Mouse (Mus musculus) hindbrain, postnatal 0 days (tissue): ENCODE measurements around the gene Arhgap23. TPM values are rescaled to one million over a fixed set of nuclear protein-coding genes. Genes with fewer than 3 reads are reported as not detected.

ENCODE experiments used
- ATAC-seq: fragments of 200-750 bp; cut with Nextera tagmentation; 2 replicates; pipeline ENCODE4 v1.8.0; 2017; ENCODE audit warnings: mild to moderate bottlenecking, moderate TSS enrichment, moderate library complexity
- DNase-seq: peaks from one replicate; pipeline ENCODE4 v3.0.0-alpha.2; 2015; ENCODE audit warnings: low spot score
- H3K27ac ChIP-seq: fragments of 300-500 bp; sonication (generic); 2 replicates; pipeline ENCODE4 v1.5.1; 2014; ENCODE audit warnings: mild to moderate bottlenecking
- H3K27me3 ChIP-seq: fragments of 300-500 bp; sonication (generic); 2 replicates; pipeline ENCODE4 v1.6.1; 2014; ENCODE audit warnings: low read length, mixed read lengths; ENCODE audit not compliant: insufficient read depth
- H3K36me3 ChIP-seq: fragments of 300-500 bp; sonication (generic); 2 replicates; pipeline ENCODE4 v1.6.1; 2014; ENCODE audit warnings: low read length, mixed read lengths; ENCODE audit not compliant: insufficient read depth
- H3K4me1 ChIP-seq: fragments of 300-500 bp; sonication (generic); 2 replicates; pipeline ENCODE4 v1.6.1; 2014; ENCODE audit warnings: antibody characterized with exemption, low read length, mixed read lengths; ENCODE audit not compliant: insufficient read depth
- H3K4me2 ChIP-seq: fragments of 300-500 bp; sonication (generic); 2 replicates; pipeline ENCODE4 v1.6.1; 2014; ENCODE audit warnings: low read depth, mild to moderate bottlenecking, low read length, moderate library complexity, mixed read lengths
- H3K4me3 ChIP-seq: fragments of 300-500 bp; sonication (generic); 2 replicates; pipeline ENCODE4 v1.5.1; 2014; ENCODE audit warnings: low read length
- H3K9ac ChIP-seq: fragments of 300-500 bp; sonication (generic); replicated peaks from 2 replicates; pipeline ENCODE4 v1.6.1; 2014; ENCODE audit warnings: mild to moderate bottlenecking, low read length, moderate library complexity, mixed read lengths
- H3K9me3 ChIP-seq: fragments of 300-500 bp; sonication (generic); 2 replicates; pipeline ENCODE4 v1.6.1; 2016; ENCODE audit warnings: low read length, mixed read lengths
- CTCF ChIP-seq: IDR thresholded peaks from 2 replicates; pipeline ENCODE4 v1.5.1; 2016; ENCODE audit warnings: antibody characterized with exemption, control low read depth, low read depth
- WGBS: fragments of 180-500 bp; shearing (Covaris S2); extraction: QIAGEN DNeasy Blood & Tissue Kit; methylation state at CpG from one replicate; pipeline ENCODE4 v1.1.7; 2014; 5-methylcytosine and 5-hydroxymethylcytosine counted together
- polyA plus RNA-seq: library from polyadenylated mRNA; unstranded; fragments of >200 nt; fragmentation: Nextera tagmentation; extraction: Ambion mirVana; gene quantifications from 2 replicates; pipeline ENCODE4 v1.2.1, GENCODE M21; 2015
- total RNA-seq: library from RNA; depleted of rRNA; stranded (reverse); fragments of >200 nt; gene quantifications from 2 replicates; pipeline ENCODE4 v1.2.3, GENCODE M21; 2014

The Arhgap23 gene
- total and polyA plus RNA-seq, 2 experiments from 2014 or later = 7.7 to 75.2 TPM

DNA sequence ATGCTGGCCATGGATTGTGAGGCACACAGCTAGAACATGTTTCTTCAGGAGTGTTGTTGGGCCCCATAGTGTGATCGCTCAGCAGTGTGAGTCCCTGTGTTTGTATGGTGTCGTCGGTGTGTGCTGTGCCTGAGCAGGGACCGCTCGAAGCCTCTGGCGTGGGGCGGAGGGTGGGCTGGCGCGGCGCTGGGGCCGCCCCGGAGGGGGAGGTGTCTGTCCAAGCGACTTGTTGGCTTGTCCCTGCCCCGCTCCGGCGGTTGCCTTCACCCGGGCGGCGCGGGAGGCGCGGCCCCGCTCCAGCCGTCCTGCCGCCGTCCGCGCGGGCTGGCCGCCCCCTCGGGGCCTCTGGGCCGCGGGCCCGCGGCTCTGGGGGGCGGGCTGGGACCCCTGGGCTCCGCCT, 24.6 kb downstream of the Arhgap23 start:
- 2% methylated on average over 28 of the region's 37 CpGs for WGBS
- DNase-seq (no peak), ATAC-seq (0 out of 2 replicates have a peak, but pooled peaks have one; percentile 8)
- Histone ChIP-seq H3K27ac (peak overlapping the region; percentile 41; the same call in 1 of the 2 replicates), H3K4me3 (peak overlapping the region; percentile 36), H3K27me3 (0 out of 2 replicates have a peak, but pooled peaks cover 7% of the 10 kb centered on the region), H3K4me2 (peak overlapping the region; percentile 54), H3K9me3 (no peaks in the 10 kb centered on the region), H3K36me3 (0 out of 2 replicates have a peak, but pooled peaks cover 3% of the 10 kb centered on the region), H3K4me1 (peaks cover 13% of the 10 kb centered on the region), H3K9ac (peak overlapping the region; percentile 49)
- no peak for TF ChIP-seq CTCF

DNA sequence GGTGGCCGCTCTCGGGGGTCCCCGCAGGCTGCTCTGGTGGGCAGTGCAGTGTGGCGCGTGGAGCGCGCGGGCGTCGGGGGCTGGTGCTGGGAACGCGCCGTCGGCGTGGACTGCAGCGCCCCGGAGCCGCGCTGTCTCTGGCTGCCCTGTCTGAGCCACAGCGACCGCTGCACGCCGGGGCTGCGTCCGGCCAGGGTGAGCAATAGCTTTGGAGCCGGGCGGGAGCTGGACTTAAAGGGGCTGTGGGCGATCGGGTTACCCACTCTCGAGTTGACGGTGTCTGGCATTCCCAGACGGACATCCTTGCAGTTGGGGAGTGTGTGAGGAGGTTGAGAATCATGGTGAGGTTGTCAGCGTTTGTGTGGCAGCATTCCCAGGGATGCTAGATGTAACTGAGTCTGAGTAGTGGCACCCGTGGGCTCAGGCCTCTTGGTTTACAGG, 25.1 kb downstream of the Arhgap23 start:
- 0 out of 2 replicates have a peak, but pooled peaks cover 7% of the 10 kb centered on the region for H3K36me3 ChIP-seq
- peak overlapping the region; percentile 54 for H3K4me2 ChIP-seq
- H3K4me1 ChIP-seq = peaks cover 11% of the 10 kb centered on the region; the same call in 1 of the 2 replicates
- H3K4me3 ChIP-seq = peak overlapping the region; percentile 36
- H3K9me3 ChIP-seq = no peaks in the 10 kb centered on the region
- peak overlapping the region; percentile 41; the same call in 1 of the 2 replicates for H3K27ac ChIP-seq
- no peak for TF ChIP-seq CTCF
- DNase-seq (peak; percentile 29), ATAC-seq (peak; percentile 33; the same call in 1 of the 2 replicates)
- peak overlapping the region; percentile 49 for H3K9ac ChIP-seq
- 0 out of 2 replicates have a peak, but pooled peaks cover 7% of the 10 kb centered on the region for H3K27me3 ChIP-seq
- 2% methylated on average over 34 of the region's 34 CpGs for WGBS

DNA sequence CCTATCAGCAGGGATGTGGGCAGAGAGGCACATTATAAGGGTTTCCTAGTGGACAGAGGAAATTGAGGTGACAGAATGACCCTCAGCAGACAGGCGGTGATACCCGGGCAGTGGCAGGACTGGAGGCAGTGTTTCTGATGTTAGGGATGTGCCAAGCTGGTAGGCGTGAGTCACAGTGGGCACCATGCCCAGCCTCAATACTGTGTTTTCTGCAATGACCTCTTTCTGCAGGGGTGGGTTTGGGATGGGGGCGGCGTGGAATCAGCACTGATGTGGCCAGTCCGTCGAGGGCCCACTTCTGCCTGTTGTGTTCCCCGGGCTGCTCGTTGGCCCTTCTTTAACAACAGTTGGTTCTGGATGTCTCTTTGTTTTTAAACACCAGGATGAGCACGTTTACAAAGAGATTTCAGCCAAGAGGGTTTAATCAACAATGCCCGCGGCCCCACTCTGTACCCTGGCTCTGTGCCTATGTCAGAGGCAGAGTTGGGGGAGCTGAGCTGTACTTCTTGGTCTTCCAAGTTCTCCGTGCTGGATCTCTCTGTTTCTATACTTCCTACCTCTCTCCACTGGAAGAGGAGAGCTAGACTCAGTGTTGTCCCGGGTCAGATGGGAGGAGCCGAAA, 25.8 kb downstream of the Arhgap23 start:
- DNase-seq (peak; percentile 62), ATAC-seq (0 out of 2 replicates have a peak, but pooled peaks have one; percentile 27)
- Histone ChIP-seq H3K9me3 (no peaks in the 10 kb centered on the region), H3K27me3 (0 out of 2 replicates have a peak, but pooled peaks cover 7% of the 10 kb centered on the region), H3K4me2 (peak overlapping the region; percentile 54), H3K9ac (no peak overlapping the region), H3K4me1 (peaks cover 11% of the 10 kb centered on the region; the same call in 1 of the 2 replicates), H3K4me3 (peak overlapping the region; percentile 36; the same call in 1 of the 2 replicates), H3K27ac (peak overlapping the region; percentile 20; the same call in 1 of the 2 replicates), H3K36me3 (peaks cover 14% of the 10 kb centered on the region; the same call in 1 of the 2 replicates)
- no peak for TF ChIP-seq CTCF
- 38% methylated on average over 15 of the region's 15 CpGs for WGBS

DNA sequence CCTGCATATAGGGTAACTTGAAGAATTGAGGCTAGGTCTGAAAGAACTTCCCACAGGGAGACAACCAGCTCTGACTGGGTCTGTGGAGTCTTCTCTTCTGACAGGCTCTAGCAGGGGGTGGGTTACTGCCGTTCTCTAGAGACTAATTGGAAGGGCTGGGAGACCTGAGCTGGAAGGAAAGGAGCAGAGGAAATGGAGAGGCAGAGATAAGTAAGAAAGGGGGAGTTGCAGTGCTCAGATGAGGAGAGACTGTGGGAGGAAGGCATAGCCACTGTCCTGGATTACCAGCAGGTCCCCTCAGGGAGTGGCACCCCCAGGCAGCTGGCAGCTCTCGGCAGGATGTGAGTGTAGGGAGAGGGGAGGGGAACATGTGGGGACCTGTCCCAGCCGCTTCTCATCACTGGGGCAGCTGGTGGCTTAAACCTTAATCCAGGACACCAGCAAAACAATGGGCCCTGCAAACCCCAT, 26.4 kb downstream of the Arhgap23 start:
- ATAC-seq = no peak
- Histone ChIP-seq H3K36me3 (peaks cover 16% of the 10 kb centered on the region; the same call in 1 of the 2 replicates), H3K9ac (no peak overlapping the region), H3K9me3 (no peaks in the 10 kb centered on the region), H3K27me3 (0 out of 2 replicates have a peak, but pooled peaks cover 7% of the 10 kb centered on the region), H3K27ac (no peak overlapping the region), H3K4me2 (no peak overlapping the region), H3K4me3 (no peak overlapping the region), H3K4me1 (peaks cover 11% of the 10 kb centered on the region; the same call in 1 of the 2 replicates)
- TF ChIP-seq CTCF = no peak
- WGBS = 25% methylated on average over 3 of the region's 3 CpGs
- no peak for DNase-seq

DNA sequence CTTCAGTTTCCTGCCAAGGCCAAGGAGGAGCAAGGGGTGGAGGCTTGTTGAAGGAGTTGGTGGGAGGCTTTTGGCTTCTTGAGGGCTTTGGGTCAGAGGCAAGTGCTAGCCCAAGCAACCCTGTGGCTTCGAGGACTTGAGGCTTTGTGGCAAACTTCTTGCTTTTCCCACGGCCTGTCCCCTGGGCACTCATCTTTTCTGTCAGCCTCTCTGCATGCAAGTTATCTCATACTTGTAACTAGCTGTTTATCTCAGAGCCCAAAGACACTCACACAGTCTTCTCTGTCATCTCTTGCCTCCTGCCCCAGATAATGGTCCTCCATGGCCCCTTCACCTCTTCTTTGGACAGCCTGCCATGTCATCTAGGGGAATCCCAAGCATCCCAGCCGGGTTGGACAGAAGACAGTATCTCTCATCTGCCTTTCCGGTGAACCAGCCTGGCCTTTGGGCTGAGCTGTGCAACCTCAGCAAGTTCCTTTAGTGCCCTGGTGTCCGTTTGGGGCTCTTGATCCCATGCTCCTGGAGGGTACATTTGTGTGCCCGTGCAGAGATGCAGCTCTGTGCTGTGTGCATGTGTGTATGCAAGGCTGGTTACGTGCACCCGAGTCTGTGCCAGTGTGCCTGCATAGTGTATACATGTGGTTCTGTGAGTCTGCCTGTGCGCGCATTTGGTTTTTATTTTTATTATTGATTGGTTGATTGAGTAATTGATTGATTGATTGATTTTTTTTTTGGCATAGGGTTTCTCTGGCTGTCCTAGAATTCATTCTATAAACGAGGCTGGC, 27.8 kb downstream of the Arhgap23 start:
- WGBS = 86% methylated on average over 11 of the region's 11 CpGs
- no peak overlapping the region for H3K27ac ChIP-seq
- no peak overlapping the region for H3K4me3 ChIP-seq
- 0 out of 2 replicates have a peak, but pooled peaks cover 7% of the 10 kb centered on the region for H3K27me3 ChIP-seq
- TF ChIP-seq CTCF = no peak
- no peak for DNase-seq
- peaks cover 11% of the 10 kb centered on the region; the same call in 1 of the 2 replicates for H3K4me1 ChIP-seq
- peaks cover 21% of the 10 kb centered on the region for H3K36me3 ChIP-seq
- H3K9me3 ChIP-seq = no peaks in the 10 kb centered on the region
- no peak overlapping the region for H3K4me2 ChIP-seq
- no peak for ATAC-seq
- no peak overlapping the region for H3K9ac ChIP-seq

DNA sequence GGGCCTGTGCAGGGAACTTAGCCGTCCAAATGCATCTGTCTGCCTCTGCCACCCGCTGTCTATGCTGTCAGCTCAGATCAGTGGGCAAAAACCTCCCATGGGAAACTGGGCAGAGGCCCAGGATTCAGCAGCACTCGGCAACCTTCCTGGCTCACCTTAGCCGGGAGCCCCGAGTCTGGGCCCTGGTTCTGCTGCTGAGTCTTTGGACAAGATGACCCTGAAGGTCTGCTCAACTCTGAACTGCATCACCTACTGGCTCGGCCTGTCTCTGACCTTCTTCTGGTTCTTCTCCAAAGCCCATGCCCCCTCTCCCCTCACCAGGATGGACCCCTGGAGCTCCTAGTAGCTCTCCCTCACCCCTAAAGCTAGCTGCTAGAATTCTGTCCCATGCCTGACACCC, 30.3 kb downstream of the Arhgap23 start:
- ATAC-seq = no peak
- WGBS = 57% methylated on average over 6 of the region's 6 CpGs
- Histone ChIP-seq H3K9ac (no peak overlapping the region), H3K27me3 (no peaks in the 10 kb centered on the region), H3K9me3 (no peaks in the 10 kb centered on the region), H3K4me1 (peaks cover 18% of the 10 kb centered on the region), H3K4me2 (no peak overlapping the region), H3K4me3 (no peak overlapping the region), H3K36me3 (peaks cover 27% of the 10 kb centered on the region), H3K27ac (no peak overlapping the region)
- DNase-seq = no peak
- TF ChIP-seq CTCF = no peak
